Mouse (Mus musculus): ENCODE measurements at regions not wholly inside any gene's neighbourhood (a gene's known extent, or its start where the extent isn't known, plus 50 kb on each side); places are given as distances from the start of the nearest gene placed in this dataset.

DNA sequence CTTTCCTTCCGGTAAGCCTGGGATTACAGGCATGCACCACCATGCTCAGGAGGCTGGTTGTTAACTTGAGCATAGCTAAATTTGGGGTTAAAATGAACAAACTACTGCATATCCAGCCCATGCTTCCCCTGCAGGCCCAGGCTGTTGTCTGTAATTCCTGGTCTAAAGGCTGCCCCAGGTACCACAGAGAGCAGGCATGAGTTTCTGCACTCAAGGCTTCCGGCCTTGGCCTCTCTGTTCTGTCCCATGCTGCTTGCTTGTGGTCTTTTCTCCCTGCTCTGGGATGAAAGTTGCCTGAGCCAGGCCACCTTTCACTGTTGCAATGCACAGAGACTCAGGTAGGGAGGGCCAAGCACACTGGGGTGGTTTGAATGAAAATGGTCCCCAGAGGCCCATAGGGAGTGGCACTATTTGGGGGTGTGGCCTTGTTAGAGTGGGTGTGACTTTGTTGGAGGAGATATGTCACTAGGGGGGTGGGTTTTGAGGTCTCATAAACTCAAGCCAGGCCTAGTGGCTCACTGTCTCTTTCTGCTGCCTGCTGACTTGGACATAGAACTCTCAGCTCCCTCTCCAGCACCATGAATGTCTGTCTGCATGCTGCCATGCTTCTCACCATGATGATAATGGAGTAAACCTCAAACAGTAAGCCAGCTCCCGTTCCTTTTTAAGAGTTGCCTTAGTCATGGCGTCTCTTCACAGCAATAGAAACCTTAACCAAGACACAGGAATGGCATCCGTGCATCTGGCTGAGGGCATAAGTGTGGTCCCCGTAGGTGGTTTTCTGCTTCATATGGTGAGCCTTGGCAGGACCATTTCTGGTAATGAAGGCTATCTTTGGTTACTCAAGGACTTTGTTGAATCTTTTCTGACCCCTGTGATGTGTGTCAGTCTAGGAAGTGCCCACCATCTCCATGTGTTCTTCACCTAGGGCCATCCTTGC is 86.7 kb upstream of the Zfp366 start:
- no peak for DNase-seq (ENCODE audit: low spot score)

DNA sequence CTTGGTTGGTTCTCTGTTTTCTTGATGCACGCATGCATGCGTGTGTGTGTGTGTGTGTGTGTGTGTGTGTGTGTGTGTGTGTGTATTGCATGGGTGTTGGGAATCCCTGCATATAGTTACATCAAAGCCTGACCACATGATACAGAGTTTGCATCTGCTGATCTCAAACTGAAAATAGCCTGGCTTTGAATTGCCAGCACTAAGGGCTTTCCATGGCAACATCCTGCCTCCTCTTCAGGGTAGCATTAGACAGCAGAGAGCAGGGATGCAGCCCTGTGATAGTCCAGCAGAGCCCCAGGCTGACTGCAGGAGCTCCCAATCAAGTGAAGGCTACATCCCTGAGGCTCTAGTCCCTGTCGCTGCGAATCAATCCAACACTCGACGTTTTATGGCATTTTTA is 87.8 kb upstream of the Zfp366 start:
- DNase-seq (ENCODE audit: low spot score) = no peak

DNA sequence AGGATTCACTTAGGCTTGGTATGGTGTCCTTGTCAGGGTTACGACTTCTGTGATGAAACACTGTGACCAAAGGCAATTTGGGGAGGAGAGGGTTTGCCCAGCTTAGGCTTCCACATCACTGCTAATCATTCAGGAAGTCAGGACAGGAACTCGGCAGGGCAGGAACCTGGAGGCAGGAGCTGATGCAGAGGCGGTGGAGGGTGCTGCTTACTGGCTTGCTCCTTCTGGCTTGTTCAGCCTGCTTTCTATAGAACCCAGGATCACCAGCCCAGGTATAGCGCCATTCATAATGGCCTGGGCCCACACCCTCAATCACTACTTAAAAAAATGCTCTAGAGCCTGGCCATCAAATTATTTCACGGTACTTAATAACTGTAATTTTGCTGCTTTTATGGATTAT is 89.6 kb upstream of the Zfp366 start:
- no peak for DNase-seq (ENCODE audit: low spot score)

DNA sequence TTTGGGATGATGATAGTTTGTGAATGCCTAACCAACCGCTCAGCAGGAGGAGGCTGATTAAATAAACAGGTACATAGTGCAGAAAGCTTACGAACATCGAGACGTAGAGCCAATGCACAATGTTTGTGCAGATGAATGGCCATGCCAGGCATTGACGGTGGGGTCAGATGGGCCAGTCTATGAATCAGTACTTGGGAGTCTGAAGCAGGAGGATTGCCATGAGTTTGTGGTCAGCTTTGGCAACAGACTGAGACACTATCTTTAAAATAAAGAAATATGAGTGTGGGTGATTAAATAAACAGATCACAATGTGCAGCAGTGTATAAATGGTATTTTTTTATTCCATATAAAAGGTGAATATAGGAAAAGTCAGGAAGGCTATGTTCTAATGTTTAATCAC is 90.4 kb upstream of the Zfp366 start:
- DNase-seq (ENCODE audit: low spot score) = no peak

DNA sequence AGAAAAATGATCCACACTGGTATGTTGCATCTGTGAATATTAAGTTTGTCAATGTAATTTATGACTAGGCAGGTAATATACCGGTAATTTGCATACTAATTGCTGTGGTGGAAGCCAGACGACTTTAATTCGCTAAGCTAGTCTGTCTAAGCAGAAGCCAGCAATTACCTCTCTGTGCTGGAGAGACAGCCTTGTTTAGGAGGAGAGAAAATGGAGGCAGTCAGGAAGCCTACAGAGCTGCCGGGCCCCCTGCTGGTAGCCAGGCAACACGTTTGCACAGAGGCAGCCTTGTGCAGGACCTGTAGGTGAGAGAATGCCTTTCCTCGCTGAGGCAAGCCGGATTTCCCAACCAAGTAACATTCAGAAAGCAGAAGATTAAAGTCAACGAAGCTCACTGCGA is 91.4 kb upstream of the Zfp366 start:
- peak; percentile 19 for DNase-seq (ENCODE audit: low spot score)

DNA sequence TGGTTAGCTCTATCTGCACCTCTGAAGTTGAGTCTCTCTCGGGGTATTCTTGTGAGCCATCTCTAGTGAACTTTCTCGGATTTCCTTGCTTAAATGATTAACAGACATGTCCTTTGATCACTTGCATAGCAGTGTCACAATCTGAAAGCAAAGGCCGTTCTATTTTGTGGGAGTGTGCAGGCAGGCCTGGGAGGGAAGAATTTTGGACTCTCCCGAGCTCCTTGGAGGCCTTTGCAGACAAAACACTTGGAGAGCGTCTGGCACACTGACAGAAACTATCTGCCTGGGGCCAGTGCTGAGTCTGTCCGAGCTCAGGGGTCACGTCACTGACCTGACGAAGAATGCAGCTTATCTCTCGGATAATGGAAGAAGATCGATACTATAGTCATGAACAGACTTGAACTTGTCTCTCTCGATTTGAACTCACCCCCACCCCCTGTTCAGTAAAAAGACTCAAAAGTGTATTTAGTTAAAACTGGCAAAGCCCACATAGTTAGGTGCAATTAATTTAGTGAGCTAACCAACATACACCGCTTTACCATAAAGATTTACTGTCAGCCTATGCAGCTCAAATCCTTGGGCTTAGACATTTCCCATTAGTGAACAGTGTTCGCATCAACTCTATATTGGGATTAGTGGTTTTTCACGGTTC is 92.2 kb upstream of the Zfp366 start:
- DNase-seq (ENCODE audit: low spot score) = no peak

DNA sequence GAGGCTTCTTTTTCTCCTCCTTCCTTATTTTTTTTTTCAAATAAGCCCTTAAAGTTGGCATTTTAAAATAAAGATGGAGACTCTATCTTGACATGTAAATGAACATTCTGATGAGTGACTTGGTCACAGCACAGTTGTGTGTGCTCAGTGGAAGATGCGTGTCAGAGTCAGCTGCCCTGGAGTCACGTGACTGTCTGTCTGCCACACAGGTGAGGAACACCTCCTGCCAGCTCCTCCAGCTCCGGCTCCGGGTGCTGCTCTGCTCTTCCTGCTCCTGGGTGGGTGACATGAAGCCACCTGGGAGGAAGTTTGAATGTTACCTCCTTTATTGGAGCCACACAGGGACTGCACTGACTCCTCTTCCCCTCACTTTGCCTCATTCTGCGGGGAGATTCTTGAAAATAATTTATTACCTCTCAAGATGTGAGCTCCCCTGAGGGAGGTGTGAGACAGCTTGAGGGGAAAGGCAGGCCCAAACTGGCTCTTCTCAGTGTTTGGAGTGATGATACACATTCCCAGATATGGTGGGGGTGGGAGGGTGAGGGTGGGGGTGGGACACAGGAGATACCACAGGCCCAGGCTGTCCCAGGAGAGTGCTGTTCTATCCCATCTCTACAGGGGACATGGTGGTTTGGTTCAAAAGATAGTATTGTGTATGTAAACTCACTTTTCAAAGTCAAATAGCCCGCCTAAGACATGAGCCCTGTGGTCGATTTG is 92.9 kb upstream of the Zfp366 start:
- no peak for DNase-seq (ENCODE audit: low spot score)

DNA sequence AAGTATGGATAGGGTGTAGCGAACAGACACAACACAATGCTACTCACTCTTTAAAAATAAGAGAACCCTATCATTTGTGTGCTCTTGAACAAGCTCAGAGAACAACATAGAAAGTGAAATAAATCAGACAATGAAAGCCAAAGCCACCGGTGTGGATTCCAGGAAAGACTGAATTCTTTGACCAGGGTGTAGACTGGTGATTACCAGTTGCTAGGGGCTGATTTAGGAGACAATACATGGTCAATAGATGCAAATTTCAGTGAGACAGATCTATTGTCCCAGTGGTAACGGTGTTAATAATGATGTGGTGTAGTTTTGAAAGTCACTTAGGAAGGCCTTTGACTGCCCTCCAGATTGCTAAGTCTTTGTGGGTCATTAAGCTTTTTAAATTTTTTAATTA is 94.3 kb upstream of the Zfp366 start:
- no peak for DNase-seq (ENCODE audit: low spot score)

DNA sequence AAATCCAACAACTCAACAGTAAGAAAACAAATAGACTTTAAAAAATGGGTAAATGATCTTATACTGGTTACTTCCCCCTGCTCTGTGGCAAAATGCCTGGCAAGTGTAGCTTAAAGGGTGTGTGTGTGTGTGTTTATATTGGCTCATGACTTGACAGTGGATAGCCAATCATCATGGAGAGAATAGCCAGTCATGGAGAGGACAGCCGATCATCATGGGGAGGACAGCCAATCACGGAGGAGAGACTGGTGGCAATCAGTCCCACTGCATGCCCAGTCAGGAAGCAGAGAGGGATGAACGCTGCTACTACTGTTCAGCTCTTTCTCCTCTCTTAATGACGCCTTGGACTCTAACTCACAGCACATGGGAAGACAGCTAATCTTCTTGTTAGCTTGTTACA is 96.3 kb upstream of the Zfp366 start:
- DNase-seq (ENCODE audit: low spot score) = no peak

DNA sequence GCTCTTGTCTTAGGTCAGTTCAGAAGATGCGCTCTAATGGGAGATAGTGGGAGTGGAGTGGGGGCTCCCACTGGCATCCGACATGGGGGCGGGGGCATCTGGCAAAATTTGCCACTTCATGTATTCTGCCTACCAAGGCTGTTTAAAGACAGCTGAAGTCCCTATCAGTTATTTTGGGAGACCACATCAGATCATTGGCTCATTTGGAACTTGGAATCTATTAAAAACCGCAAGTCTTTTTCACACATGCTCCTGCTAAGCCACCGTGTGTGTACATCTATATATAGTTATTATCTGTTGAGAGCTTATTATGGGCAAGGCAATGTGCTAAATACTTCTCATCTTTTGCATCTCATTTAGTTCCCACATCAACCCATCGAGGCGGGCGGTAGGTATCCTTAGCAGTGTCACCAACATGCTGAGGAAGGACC is 95.0 kb upstream of the 1700024P04Rik start:
- DNase-seq (ENCODE audit: low spot score) = no peak

DNA sequence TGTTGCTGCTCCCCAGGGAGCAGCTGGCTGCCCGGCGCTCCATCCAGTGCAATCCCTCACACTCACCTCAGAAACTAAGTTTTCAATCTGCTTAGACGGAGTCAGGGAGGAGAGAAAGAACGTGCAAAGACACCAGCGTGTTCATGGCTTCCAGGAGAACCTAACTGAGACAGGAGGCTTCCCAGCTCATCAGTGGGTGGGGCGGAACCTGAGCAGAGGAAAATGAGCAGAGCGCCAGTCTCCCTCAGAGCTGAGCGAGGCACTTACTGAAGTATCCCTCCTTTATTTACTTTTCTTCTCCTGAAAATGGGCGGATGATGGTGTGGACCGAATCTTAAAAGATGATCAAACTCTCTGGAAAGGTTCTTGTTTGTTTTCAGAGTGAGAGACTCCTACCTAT is 94.3 kb upstream of the 1700024P04Rik start:
- DNase-seq (ENCODE audit: low spot score) = no peak

DNA sequence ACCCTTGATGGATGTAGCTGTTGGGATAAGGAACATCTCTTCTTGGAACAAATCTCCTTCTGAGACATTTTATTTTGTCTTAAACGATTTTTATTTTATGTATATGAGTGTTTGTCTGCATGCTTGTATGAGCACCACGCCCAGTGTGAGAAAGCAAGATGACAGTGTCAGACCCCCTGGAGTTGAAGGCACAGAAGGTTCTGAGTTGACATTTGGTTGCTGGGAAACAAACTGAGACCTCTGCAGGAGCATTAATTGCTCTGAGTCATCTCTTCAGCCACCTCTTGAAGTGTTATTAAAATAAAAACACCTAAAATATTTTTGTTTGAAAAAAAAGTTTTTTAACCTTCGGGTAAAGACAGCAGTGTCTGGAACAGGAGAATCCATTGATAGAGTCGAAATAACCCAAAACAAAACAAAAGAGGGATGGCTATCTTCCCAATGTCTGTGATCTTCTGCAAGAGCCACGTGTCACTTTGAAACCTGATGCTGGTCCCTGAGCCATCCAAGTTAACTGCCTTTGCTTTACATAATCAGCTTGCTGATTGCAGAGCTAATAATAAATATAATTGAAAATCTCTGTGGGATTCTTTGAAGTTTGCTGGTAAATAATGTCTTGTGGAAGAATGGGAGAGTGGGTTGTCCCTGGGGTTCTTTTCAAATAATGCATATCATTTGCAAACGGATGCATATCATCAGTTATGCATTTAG is 92.8 kb upstream of the 1700024P04Rik start:
- no peak for DNase-seq (ENCODE audit: low spot score)

DNA sequence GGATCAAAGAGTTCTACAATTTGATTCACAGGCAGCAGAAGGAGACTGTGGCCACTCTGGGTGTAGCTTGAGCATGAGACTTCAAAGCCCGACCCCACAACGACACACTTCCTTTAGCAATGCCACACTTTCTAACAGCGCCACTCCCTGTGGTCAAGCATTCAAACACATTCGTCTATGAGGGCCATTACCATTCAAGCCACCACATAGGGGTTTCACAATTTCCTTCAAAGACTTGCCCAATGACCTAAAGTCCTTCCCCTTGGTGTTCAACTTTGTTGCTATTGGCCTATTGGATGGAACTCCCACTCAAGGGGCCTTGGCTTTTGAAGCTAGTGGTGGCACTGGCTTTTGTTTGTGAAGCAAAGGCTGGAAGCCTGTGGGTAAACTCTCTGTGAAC is 91.1 kb upstream of the 1700024P04Rik start:
- no peak for DNase-seq (ENCODE audit: low spot score)

DNA sequence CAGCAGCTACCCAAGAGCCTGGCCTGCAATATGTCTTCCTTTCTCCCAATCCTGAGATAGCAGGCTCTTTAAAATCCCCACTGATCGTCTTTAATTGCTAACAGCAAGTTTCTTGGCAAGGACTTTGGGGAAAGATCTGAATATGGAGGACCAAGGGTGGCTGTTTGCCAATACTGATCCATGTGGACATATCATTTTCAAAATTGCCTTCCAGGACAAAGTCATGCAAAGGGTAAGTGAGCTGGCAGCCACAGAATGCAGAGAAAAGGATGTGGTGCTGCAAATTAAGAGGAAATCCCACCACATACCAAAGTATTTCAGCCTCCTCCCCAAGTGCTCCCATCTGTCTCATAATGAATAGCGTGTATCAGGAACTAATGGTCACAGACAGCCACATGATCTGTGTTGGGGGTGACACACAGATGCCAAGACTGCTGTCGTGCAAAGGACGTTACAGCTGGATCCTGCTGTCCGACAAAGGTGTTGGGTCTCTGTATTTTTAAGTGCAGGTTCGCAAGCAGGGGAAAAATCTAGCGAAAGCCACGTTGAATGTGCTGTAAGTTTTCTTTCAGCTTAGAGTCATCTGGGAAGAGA is 87.6 kb upstream of the 1700024P04Rik start:
- DNase-seq (ENCODE audit: low spot score) = no peak

DNA sequence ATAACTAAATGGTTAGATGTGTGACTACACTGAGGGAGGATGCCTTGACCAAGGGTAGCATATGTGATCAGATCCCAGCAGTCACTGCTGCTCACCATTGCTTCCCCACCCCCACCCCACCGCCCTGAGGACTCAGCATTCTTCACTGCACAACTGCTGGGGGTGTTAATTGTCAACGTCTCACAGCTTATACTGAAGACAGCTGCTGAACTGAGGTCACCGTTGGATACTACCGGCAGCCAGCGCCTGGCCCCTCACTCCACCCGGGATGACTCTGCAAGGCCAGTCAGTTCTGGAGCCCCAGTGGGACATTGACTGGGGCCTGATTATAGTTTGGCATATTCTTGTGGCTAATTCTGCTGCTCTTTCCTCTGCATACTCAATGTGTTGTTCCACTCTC is 87.0 kb upstream of the 1700024P04Rik start:
- no peak for DNase-seq (ENCODE audit: low spot score)

DNA sequence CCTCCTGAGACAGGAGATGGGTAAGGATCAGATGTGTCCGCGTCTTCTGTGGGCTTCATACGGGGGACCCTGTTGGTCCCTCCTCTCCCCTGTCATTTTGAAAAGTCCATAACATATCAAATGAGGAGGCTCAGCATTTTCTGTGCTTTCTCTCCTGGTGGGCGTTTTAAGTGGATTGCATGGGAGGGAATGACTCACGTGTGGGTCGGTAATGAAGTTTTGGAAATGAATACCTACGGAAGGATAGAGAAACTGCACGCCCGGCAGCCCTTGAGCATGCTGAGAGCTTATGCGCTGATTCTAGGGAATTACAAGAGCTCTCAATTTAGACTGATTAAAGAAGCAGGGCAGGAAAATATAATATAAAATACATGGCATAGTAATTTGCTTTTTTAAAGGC is 85.4 kb upstream of the 1700024P04Rik start:
- DNase-seq (ENCODE audit: low spot score) = no peak

DNA sequence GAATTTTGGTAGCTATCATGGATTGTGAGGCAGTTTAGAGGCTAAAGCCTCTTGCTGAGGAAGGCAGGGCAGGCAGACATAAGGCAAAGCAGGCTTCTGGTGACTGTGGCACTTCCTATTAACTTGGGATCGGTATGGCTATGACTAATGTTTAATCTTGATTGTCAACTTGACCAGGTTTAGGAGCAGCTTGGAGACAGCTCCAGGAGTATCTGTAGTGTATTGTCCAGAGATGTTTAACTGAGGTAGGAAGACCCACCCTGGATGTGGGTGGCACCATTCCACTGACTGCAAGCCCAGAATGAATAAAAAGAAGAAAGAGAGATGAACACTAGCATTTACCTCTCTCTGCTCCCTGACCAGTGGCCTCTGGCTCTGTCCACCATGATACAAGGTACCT is 83.1 kb upstream of the 1700024P04Rik start:
- no peak for DNase-seq (ENCODE audit: low spot score)

DNA sequence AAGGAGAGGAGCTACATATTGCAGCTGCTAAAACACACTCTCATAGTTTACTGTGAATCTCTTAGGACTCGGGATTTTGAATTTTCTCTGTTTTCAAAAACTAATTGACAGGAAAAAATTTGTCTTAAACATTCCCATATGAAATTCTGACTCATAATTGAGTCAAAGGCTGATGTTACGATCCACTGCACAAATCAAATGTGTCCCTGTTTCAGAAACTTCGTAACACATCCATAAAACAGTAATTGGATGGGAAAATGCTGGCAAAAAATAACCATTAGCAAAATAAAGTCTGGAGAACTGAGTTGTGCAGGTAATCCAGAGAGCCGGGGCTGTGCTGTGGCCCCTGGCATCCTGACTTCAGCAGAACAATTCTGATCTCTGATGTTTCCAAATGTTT is 79.1 kb upstream of the 1700024P04Rik start:
- DNase-seq (ENCODE audit: low spot score) = no peak

DNA sequence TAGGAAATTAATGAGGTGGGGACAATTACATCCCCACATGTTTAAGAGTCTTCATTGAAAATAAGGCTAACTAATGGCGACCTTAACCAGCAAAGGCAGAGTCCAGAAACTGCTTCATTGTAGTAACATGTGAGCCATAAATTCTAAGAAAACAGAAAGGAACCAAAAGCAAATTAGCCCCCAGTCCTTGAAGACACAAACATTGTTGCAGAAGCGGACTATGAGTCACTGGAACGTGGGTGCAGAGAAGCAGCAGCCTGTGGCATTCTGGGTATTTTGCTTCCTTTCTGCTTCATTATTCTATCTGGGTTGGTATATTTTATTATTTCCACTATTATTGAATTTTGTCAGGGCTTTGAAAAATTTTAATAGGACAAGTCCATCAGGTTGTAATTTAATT is 78.6 kb upstream of the 1700024P04Rik start:
- no peak for DNase-seq (ENCODE audit: low spot score)

DNA sequence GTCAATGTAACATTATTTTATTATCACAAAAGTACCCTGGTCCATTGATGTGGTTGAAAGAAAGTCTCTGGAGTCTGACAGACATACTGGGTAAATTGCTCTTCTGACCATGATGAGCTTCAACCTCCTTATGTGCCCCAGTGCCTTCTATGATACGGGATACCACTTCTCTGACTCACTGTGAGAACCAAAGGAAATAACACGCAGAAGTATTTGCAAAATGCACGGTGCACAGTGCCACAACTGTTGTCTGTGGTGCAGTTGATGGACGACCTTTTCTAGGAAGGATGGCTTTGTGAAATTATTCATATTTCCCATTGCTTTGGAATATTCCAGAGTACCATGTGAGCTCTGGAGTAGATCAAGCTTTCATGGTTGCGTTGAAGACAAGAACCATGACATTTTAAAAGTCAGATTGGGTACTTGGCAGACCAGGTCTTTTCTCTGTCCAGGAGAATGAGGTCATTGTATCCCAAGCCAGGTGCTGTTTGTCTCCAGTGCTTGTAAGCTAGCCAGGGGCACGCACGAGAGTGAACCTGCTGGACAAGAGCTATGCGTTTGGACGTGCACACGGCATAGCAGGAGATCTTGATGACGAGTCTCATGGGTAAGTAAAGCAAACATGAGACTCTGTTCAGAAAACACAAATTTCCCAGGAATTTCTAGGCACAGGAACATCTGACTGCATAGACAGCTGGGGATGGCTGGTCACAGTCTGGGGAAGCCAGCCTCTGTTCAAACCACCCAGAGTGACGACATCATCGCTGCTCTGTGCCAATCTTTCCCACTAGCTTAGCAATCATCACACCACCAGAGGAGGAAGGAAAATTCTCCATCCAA is 74.0 kb upstream of the 1700024P04Rik start:
- DNase-seq (ENCODE audit: low spot score) = no peak

DNA sequence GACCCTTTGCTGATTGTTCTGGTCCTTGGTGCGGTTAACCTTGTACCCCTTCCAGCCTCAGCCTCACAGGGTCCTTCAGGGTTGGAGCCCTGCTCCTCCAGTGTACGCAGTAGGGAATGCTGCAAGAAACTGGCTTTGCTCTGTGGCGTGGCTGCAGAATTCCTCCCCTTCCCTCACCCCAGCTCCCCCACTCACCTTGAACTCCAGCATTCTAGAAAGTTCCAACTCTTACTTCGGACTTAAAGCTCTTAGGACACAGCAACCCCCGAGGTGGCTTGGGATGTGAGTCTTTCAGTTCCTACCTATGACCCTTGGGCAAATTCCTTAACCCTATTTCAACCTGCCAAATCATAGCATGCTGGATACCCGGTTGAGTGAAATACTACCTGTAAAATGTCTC is 73.3 kb upstream of the 1700024P04Rik start:
- DNase-seq (ENCODE audit: low spot score) = no peak

Data from spleen, adult 12 weeks (tissue).